Mouse (Mus musculus) intestine, postnatal 0 days (tissue): ENCODE results near the gene Pdcd1lg2. TPM values are rescaled to one million over a fixed set of nuclear protein-coding genes. Genes with fewer than 3 reads are reported as not detected.

Source experiments
- ATAC-seq: fragments of 200-750 bp; cut with Nextera tagmentation; 2 replicates; pipeline ENCODE4 v1.8.0; 2017; ENCODE audit warnings: mild to moderate bottlenecking, moderate TSS enrichment, moderate library complexity
- H3K27ac ChIP-seq: fragments of 300-500 bp; sonication (generic); 2 replicates; pipeline ENCODE4 v1.5.1; 2014; ENCODE audit warnings: mild to moderate bottlenecking, low read depth, low read length, moderate library complexity
- H3K27me3 ChIP-seq: fragments of 300-500 bp; sonication (generic); replicated peaks from 2 replicates; pipeline ENCODE4 v1.6.1; 2014; ENCODE audit warnings: low read length, mixed read lengths; ENCODE audit not compliant: control insufficient read depth, insufficient read depth
- H3K36me3 ChIP-seq: fragments of 300-500 bp; sonication (generic); 2 replicates; pipeline ENCODE4 v1.6.1; 2014; ENCODE audit warnings: mild to moderate bottlenecking, moderate library complexity; ENCODE audit not compliant: control insufficient read depth, insufficient read depth
- H3K4me1 ChIP-seq: fragments of 300-500 bp; sonication (generic); replicated peaks from 2 replicates; pipeline ENCODE4 v1.6.1; 2014; ENCODE audit warnings: antibody characterized with exemption, low read length, mixed read lengths; ENCODE audit not compliant: control insufficient read depth, insufficient read depth
- H3K4me2 ChIP-seq: fragments of 300-500 bp; sonication (generic); replicated peaks from 2 replicates; pipeline ENCODE4 v1.6.1; 2014; ENCODE audit warnings: low read depth, mild to moderate bottlenecking, moderate library complexity
- H3K4me3 ChIP-seq: fragments of 300-500 bp; sonication (generic); 2 replicates; pipeline ENCODE4 v1.5.1; 2014; ENCODE audit warnings: low read depth, low read length
- H3K9ac ChIP-seq: fragments of 300-500 bp; sonication (generic); 2 replicates; pipeline ENCODE4 v1.6.1; 2014; ENCODE audit warnings: mild to moderate bottlenecking, low read depth, low read length
- H3K9me3 ChIP-seq: fragments of 300-500 bp; sonication (generic); 2 replicates; pipeline ENCODE4 v1.6.1; 2016; ENCODE audit warnings: mixed run types; ENCODE audit not compliant: control insufficient read depth
- CTCF ChIP-seq: sonication (generic); IDR thresholded peaks from 2 replicates; pipeline ENCODE4 v1.5.1; 2016; ENCODE audit warnings: low read depth, mild to moderate bottlenecking, control low read depth, antibody characterized with exemption, moderate library complexity
- WGBS: fragments of 180-500 bp; shearing (Covaris S2); extraction: QIAGEN DNeasy Blood & Tissue Kit; methylation state at CpG from one replicate; pipeline ENCODE4 v1.1.7; 2014; 5-methylcytosine and 5-hydroxymethylcytosine counted together
- polyA plus RNA-seq: library from polyadenylated mRNA; unstranded; fragments of >200 nt; fragmentation: Nextera tagmentation; extraction: Ambion mirVana; gene quantifications from 2 replicates; pipeline ENCODE4 v1.2.1, GENCODE M21; 2015

The Pdcd1lg2 gene
- polyA plus RNA-seq, 1 experiment from 2014 or later, result not detected

DNA sequence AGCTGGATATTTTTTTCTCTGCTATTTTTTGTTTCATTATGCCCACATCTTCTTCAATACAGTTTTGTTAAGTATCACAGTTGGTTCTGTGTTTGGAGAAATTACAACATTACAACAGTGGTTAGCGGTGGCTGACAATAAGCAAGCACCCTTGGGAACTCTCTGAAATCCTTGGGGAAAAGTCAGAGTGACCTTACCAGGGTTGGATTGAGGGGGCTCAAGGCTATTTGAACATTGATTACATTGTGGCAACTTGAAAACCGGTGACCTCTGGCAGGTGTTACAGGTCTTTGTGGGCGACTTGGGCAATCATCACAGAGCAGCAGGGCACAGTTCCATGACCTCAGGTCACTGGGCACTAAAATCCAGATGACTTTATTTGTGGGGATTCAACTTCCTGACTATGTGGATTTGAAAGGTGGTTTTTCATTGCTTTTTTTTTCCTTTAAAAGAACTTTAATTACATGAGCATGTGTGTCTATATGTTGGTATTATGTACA is 79.1 kb downstream of the Pdcd1lg2 start:
- no peak overlapping the region for H3K9ac ChIP-seq
- no peak for TF ChIP-seq CTCF
- ATAC-seq, result no peak

DNA sequence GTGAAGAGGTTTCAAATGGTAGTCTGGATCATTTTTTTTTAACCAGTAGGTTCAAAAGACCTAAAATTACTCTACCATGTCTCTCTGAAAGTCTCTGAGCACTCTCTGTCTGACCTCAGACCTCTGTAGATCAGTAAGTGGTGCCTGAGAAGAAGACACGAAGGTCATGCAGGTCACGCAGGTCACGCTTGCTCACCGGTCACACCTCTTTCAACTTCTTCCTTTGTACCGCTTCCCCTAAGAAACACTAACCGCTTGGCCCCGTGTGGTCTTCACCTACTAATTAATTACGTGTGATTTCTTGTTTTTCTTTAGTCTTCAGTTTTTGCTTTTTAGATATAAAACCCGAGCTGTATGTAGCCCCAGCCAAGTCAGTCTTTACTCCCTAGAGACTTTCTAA is 80.7 kb downstream of the Pdcd1lg2 start:
- no peak for TF ChIP-seq CTCF
- no peaks in the 10 kb centered on the region for H3K36me3 ChIP-seq
- 81% methylated on average over 9 of the region's 9 CpGs for WGBS
- no peak overlapping the region for H3K4me3 ChIP-seq
- H3K9me3 ChIP-seq, result no peaks in the 10 kb centered on the region
- ATAC-seq, result no peak
- no peaks in the 10 kb centered on the region for H3K27me3 ChIP-seq
- no peaks in the 10 kb centered on the region for H3K4me1 ChIP-seq
- H3K9ac ChIP-seq, result no peak overlapping the region
- no peak overlapping the region for H3K4me2 ChIP-seq
- H3K27ac ChIP-seq, result no peak overlapping the region

More for the DNA sequence above, 79.1 kb downstream of the Pdcd1lg2 start:
- Histone ChIP-seq H3K27me3 (no peaks in the 10 kb centered on the region), H3K27ac (no peak overlapping the region), H3K4me1 (no peaks in the 10 kb centered on the region), H3K4me2 (no peak overlapping the region), H3K4me3 (no peak overlapping the region), H3K9me3 (no peaks in the 10 kb centered on the region), H3K36me3 (no peaks in the 10 kb centered on the region)
- WGBS, result 68% methylated on average over 3 of the region's 3 CpGs

DNA sequence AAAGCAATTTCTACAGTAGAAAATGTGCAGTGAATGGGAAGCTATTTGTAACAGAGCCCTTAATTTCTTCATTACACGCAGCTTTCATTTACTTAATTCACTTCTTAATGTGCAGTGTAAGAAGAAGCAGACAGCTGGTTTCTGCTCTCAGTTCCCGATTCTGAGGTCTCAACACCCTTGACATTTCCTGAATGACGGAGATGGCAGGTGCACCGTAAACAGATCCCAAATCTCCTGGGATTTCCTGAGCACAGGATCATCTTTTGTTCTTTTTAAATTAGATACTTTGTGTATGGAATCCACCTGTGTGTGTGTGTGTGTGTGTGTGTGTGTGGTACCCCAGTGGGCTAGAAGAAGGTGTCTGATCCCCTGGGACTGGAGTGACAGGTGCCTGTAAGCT is 83.7 kb downstream of the Pdcd1lg2 start:
- Histone ChIP-seq H3K9me3 (no peaks in the 10 kb centered on the region), H3K4me1 (no peaks in the 10 kb centered on the region), H3K27me3 (no peaks in the 10 kb centered on the region), H3K27ac (no peak overlapping the region), H3K9ac (no peak overlapping the region), H3K4me2 (no peak overlapping the region), H3K4me3 (no peak overlapping the region), H3K36me3 (no peaks in the 10 kb centered on the region)
- no peak for TF ChIP-seq CTCF
- 86% methylated on average over 4 of the region's 4 CpGs for whole genome bisulfite sequencing
- no peak for ATAC-seq

DNA sequence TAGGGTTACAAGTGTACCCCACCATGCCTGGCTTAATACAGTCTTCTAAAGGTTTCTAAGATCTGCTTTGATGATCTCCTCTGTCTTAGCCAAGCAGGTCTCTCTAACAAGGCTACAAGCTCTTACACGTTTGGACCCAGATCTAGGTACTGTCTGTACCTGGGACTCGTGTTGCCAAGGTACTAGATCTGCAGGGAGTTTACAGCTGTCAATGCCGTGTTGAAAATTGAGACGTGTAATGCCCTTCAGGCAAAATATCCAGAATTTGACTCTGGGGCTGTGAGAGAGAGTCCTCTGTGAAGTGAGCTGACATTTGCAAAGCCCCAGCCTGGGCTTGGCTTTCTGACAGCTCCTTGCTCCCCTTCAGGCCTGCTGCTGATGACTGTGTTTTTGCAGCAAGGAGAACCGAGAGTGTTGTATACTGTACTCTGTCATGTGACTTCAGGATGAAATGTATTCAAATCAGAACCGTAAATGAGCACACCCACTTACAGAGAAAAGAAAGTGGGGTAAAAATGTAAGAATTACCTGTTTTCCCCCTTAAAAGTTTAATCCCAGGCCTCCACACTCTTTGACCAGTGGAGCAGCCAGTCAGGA is 85.4 kb downstream of the Pdcd1lg2 start:
- Histone ChIP-seq H3K27me3 (no peaks in the 10 kb centered on the region), H3K4me1 (no peaks in the 10 kb centered on the region), H3K9ac (no peak overlapping the region), H3K4me2 (no peak overlapping the region), H3K9me3 (no peaks in the 10 kb centered on the region), H3K36me3 (no peaks in the 10 kb centered on the region), H3K27ac (0 out of 2 replicates have a peak overlapping the region, but pooled peaks have one; percentile 1), H3K4me3 (no peak overlapping the region)
- no peak for TF ChIP-seq CTCF
- no peak for ATAC-seq
- 62% methylated on average over 6 of the region's 6 CpGs for WGBS

DNA sequence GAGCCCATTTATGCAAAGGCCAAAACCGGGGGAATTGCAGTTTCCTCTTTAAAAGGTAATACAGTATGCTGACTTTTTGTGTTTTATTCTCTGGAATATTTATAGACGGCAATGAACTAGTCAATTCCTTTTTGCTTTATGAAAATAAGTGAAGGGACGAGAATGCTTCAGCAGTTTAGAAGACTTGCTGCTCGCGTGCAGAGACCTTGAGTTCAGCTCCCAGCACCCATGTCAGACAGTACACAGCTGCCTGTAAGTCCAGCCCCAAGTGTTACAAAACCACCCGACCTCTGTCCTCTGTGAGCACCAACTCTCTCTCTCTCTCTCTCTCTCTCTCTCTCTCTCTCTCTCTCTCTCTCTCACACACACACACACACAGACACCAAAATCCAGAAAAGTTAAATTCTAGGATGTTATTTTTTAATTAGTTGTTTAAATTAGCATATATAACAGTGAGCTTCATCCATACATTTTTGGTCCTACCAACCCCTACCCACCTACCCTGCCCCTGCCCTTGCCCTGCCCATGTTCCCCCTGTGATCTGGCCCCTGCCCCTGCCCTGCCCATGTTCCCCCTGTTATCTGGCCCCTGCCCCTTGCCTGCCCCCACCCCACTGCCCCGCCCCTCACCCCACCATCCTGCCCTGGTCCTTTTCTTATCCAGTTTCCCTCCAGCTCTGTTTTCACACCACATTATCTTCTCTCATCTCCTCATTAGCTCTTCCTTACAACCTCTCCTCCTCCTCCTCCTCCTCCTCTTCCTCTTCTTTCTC is 86.3 kb downstream of the Pdcd1lg2 start:
- Histone ChIP-seq H3K4me1 (no peaks in the 10 kb centered on the region), H3K9ac (no peak overlapping the region), H3K4me3 (no peak overlapping the region), H3K9me3 (no peaks in the 10 kb centered on the region), H3K27me3 (no peaks in the 10 kb centered on the region), H3K4me2 (no peak overlapping the region), H3K36me3 (no peaks in the 10 kb centered on the region), H3K27ac (0 out of 2 replicates have a peak overlapping the region, but pooled peaks have one; percentile 1)
- ATAC-seq, result no peak
- TF ChIP-seq CTCF, result no peak
- 52% methylated on average over 7 of the region's 7 CpGs for WGBS

- Histone ChIP-seq H3K27ac (no peak overlapping the region), H3K4me3 (no peak overlapping the region), H3K9me3 (no peaks in the 10 kb centered on the region), H3K9ac (no peak overlapping the region), H3K4me1 (no peaks in the 10 kb centered on the region), H3K27me3 (no peaks in the 10 kb centered on the region), H3K36me3 (no peaks in the 10 kb centered on the region), H3K4me2 (no peak overlapping the region)
- no peak for TF ChIP-seq CTCF
- WGBS, result 70% methylated on average over 7 of the region's 7 CpGs
- ATAC-seq, result no peak
Observed at GRCm38 (mm10) chr19:29497874-29498273, 87.2 kb downstream of the Pdcd1lg2 start.
